Mouse (Mus musculus): Measurements from ENCODE around the gene Sec14l5. TPM values are rescaled to one million over a fixed set of nuclear protein-coding genes. Genes with fewer than 3 reads are reported as not detected.

Gene Sec14l5
- total and polyA plus RNA-seq, 3 experiments: 0.03 TPM; not detected in 2

GRCm38 (mm10) chr16:5119385-5119784, 27.5 kb upstream of the Sec14l5 start:
- Histone ChIP-seq H3K9me3 (replicated peaks; ENCODE audit: insufficient read depth, low read length) (no peaks in the 10 kb centered on the region), H3K4me1 (ENCODE audit: control insufficient read depth in 1 of 2, insufficient read depth in 2 of 2, low read length in 2 of 2) (no peaks in the 10 kb centered on the region), H3K27ac (ENCODE audit: control insufficient read depth, low read depth, low read length) (no peak overlapping the region), H3K4me3 (ENCODE audit: control insufficient read depth in 1 of 2, insufficient read depth in 1 of 2, low read depth in 2 of 2, low read length in 2 of 2) (no peak overlapping the region), H3K36me3 (ENCODE audit: control insufficient read depth in 1 of 2, insufficient read depth in 2 of 2, low read length in 2 of 2) (no peaks in the 10 kb centered on the region), H3K27me3 (ENCODE audit: control insufficient read depth in 1 of 2, insufficient read depth in 2 of 2, low read length in 2 of 2) (peaks cover 0 to 3% of the 10 kb centered on the region in 2 experiments; a peak in 1 of 4 replicates), H3K79me2 (ENCODE audit: control insufficient read depth, insufficient read depth, low read length, poor library complexity) (no peaks in the 10 kb centered on the region), H3K9ac (ENCODE audit: control insufficient read depth, low read depth, low read length, poor library complexity, severe bottlenecking) (no peak overlapping the region)
- no peak for DNase-seq (ENCODE audit: low read depth, low spot score)
- TF ChIP-seq ZC3H11A (IDR thresholded peaks at IDR 0.05; ENCODE audit: low read depth, low read length) (no peak), CHD1 (IDR thresholded peaks at IDR 0.05; ENCODE audit: low read depth, low read length) (no peak), RCOR1 (IDR thresholded peaks at IDR 0.05; ENCODE audit: low read depth, low read length) (no peak), MYC (IDR thresholded peaks at IDR 0.05; ENCODE audit: low read depth, low read length) (no peak), USF2 (IDR thresholded peaks at IDR 0.05; ENCODE audit: borderline replicate concordance in 1 of 2, insufficient read depth in 1 of 2, low read depth in 1 of 2, low read length in 2 of 2) (no peak), ELF1 (IDR thresholded peaks at IDR 0.05; ENCODE audit: low read depth, low read length) (no peak), MYB (IDR thresholded peaks at IDR 0.05; ENCODE audit: low read depth, low read length) (no peak), MAX (IDR thresholded peaks at IDR 0.05; ENCODE audit: low read length) (no peak), POLR2A (IDR thresholded peaks at IDR 0.05; ENCODE audit: control insufficient read depth in 1 of 2, insufficient read depth in 1 of 2, low read depth in 1 of 2, low read length in 2 of 2, poor library complexity in 1 of 2) (no peak), TAL1 (IDR thresholded peaks at IDR 0.05; ENCODE audit: low read length) (no peak), KAT2A (conservative IDR thresholded peaks at IDR 0.05; ENCODE audit: low read depth, low read length) (no peak), NELFE (IDR thresholded peaks at IDR 0.05; ENCODE audit: low read depth, low read length) (no peak), GATA1 (IDR thresholded peaks at IDR 0.05; ENCODE audit: low read depth, low read length) (no peak), POLR2AphosphoS2 (IDR thresholded peaks at IDR 0.05; ENCODE audit: low read length) (no peak), CHD2 (IDR thresholded peaks at IDR 0.05; ENCODE audit: low read length) (no peak), E2F4 (IDR thresholded peaks at IDR 0.05; ENCODE audit: borderline replicate concordance, low read depth, low read length) (no peak), ZMIZ1 (IDR thresholded peaks at IDR 0.05; ENCODE audit: low read depth, low read length) (no peak), JUND (IDR thresholded peaks at IDR 0.05; ENCODE audit: low read depth, low read length) (no peak), MAFK (IDR thresholded peaks at IDR 0.05; ENCODE audit: borderline replicate concordance, low read depth, low read length) (no peak)

GRCm38 (mm10) chr16:5119845-5120244, 27.1 kb upstream of the Sec14l5 start:
- H3K4me1 ChIP-seq (ENCODE audit: control insufficient read depth in 1 of 2, insufficient read depth in 2 of 2, low read length in 2 of 2): no peaks in the 10 kb centered on the region
- H3K27me3 ChIP-seq (ENCODE audit: control insufficient read depth in 1 of 2, insufficient read depth in 2 of 2, low read length in 2 of 2): peaks cover 0 to 3% of the 10 kb centered on the region in 2 experiments; a peak in 1 of 4 replicates
- no peaks in the 10 kb centered on the region for H3K36me3 ChIP-seq (ENCODE audit: control insufficient read depth in 1 of 2, insufficient read depth in 2 of 2, low read length in 2 of 2)
- H3K4me3 ChIP-seq (ENCODE audit: control insufficient read depth in 1 of 2, insufficient read depth in 1 of 2, low read depth in 2 of 2, low read length in 2 of 2): no peak overlapping the region
- no peak overlapping the region for H3K27ac ChIP-seq (ENCODE audit: control insufficient read depth, low read depth, low read length)
- no peaks in the 10 kb centered on the region for H3K79me2 ChIP-seq (ENCODE audit: control insufficient read depth, insufficient read depth, low read length, poor library complexity)
- TF ChIP-seq JUND (IDR thresholded peaks at IDR 0.05; ENCODE audit: low read depth, low read length) (no peak), CTCF (IDR thresholded peaks at IDR 0.05 in 2 of 3, conservative IDR thresholded peaks at IDR 0.05 in 1 of 3; ENCODE audit: control insufficient read depth in 1 of 3, insufficient read depth in 1 of 3, low read depth in 2 of 3, low read length in 3 of 3, poor library complexity in 1 of 3, severe bottlenecking in 1 of 3) (no peak), USF1 (IDR thresholded peaks at IDR 0.05; ENCODE audit: low read depth, low read length) (no peak), POLR2A (IDR thresholded peaks at IDR 0.05; ENCODE audit: control insufficient read depth in 1 of 2, insufficient read depth in 1 of 2, low read depth in 1 of 2, low read length in 2 of 2, poor library complexity in 1 of 2) (no peak), NELFE (IDR thresholded peaks at IDR 0.05; ENCODE audit: low read depth, low read length) (no peak), HCFC1 (IDR thresholded peaks at IDR 0.05; ENCODE audit: low read depth, low read length) (no peak), RCOR1 (IDR thresholded peaks at IDR 0.05; ENCODE audit: low read depth, low read length) (no peak), GABPA (IDR thresholded peaks at IDR 0.05; ENCODE audit: low read depth, low read length) (no peak), MEF2A (IDR thresholded peaks at IDR 0.05; ENCODE audit: extremely low read depth, insufficient replicate concordance, low read depth, low read length, poor library complexity, severe bottlenecking) (no peak), TCF12 (IDR thresholded peaks at IDR 0.05; ENCODE audit: low read depth, low read length) (no peak), POLR2AphosphoS2 (IDR thresholded peaks at IDR 0.05; ENCODE audit: low read length) (no peak), CHD2 (IDR thresholded peaks at IDR 0.05; ENCODE audit: low read length) (no peak), USF2 (IDR thresholded peaks at IDR 0.05; ENCODE audit: borderline replicate concordance in 1 of 2, insufficient read depth in 1 of 2, low read depth in 1 of 2, low read length in 2 of 2) (no peak), MYC (IDR thresholded peaks at IDR 0.05; ENCODE audit: low read depth, low read length) (no peak)
- no peaks in the 10 kb centered on the region for H3K9me3 ChIP-seq (replicated peaks; ENCODE audit: insufficient read depth, low read length)
- no peak for DNase-seq (ENCODE audit: low read depth, low spot score)
- no peak overlapping the region for H3K9ac ChIP-seq (ENCODE audit: control insufficient read depth, low read depth, low read length, poor library complexity, severe bottlenecking)
